Mouse (Mus musculus): Measurements from ENCODE around the gene Dgka. TPM values are rescaled to one million over a fixed set of nuclear protein-coding genes. Genes with fewer than 3 reads are reported as not detected.
"Not testable (repeated sequence)": the region's sequence is repeated elsewhere in the genome, so short reads cannot be mapped to it uniquely, and the experiment has no call there.

Dgka gene
- total RNA-seq, 2 experiments from 2014 or later = 8.2 to 8.5 TPM

- DNase-seq (ENCODE audit: low spot score in 2 of 2) = no peak
Observed at GRCm38 (mm10) chr10:128737435-128737834, 7.2 kb downstream of the Dgka start.

GRCm38 (mm10) chr10:128731992-128732391, 12.7 kb downstream of the Dgka start:
- DNase-seq (ENCODE audit: low spot score in 2 of 2) = no peak

GRCm38 (mm10) chr10:128731002-128731433, 13.6 kb downstream of the Dgka start:
- DNase-seq (ENCODE audit: low spot score in 2 of 2) = peak; percentile 61 to 72

GRCm38 (mm10) chr10:128728059-128728458, 16.6 kb downstream of the Dgka start:
- DNase-seq (ENCODE audit: low spot score in 2 of 2) = no peak

GRCm38 (mm10) chr10:128725466-128725865, 19.2 kb downstream of the Dgka start:
- not testable (repeated sequence) for DNase-seq (ENCODE audit: low spot score in 2 of 2)

- DNase-seq (ENCODE audit: low spot score in 2 of 2) = no peak
Observed at GRCm38 (mm10) chr10:128715559-128716537, 28.8 kb downstream of the Dgka start.

GRCm38 (mm10) chr10:128711318-128711717, 33.3 kb downstream of the Dgka start:
- not testable (repeated sequence) for DNase-seq (ENCODE audit: low spot score in 2 of 2)

- no peak for DNase-seq (ENCODE audit: low spot score in 2 of 2)
Observed at GRCm38 (mm10) chr10:128705317-128705693, 39.4 kb downstream of the Dgka start.

GRCm38 (mm10) chr10:128704491-128705316, 40.0 kb downstream of the Dgka start, which contains the start of gene Cdk2:
Cdk2 (minus strand) TSS chr10:128705031.
- peak; percentile 77 to 86 for DNase-seq (ENCODE audit: low spot score in 2 of 2)

- DNase-seq (ENCODE audit: low spot score in 2 of 2) = no peak
Observed at GRCm38 (mm10) chr10:128703895-128704294, 40.8 kb downstream of the Dgka start, which contains the start of gene Pmel. Pmel (plus strand) TSS chr10:128704195.

- no peak for DNase-seq (ENCODE audit: low spot score in 2 of 2)
Observed at GRCm38 (mm10) chr10:128702328-128703007, 42.2 kb downstream of the Dgka start.

- DNase-seq (ENCODE audit: low spot score in 2 of 2) = no peak
Observed at GRCm38 (mm10) chr10:128700712-128701111, 43.9 kb downstream of the Dgka start.

- no peak for DNase-seq (ENCODE audit: low spot score in 2 of 2)
Observed at GRCm38 (mm10) chr10:128699611-128700010, 45.0 kb downstream of the Dgka start.

GRCm38 (mm10) chr10:128699006-128699405, 45.6 kb downstream of the Dgka start:
- DNase-seq (ENCODE audit: low spot score in 2 of 2) = no peak

- DNase-seq (ENCODE audit: low spot score in 2 of 2) = no peak
Observed at GRCm38 (mm10) chr10:128697072-128697725, 47.5 kb downstream of the Dgka start.

GRCm38 (mm10) chr10:128695992-128696807, 48.5 kb downstream of the Dgka start, which contains the start of gene Rab5b:
Rab5b (minus strand) TSS chr10:128696264.
- peak; percentile 96 to 98 for DNase-seq (ENCODE audit: low spot score in 2 of 2)

- DNase-seq (ENCODE audit: low spot score in 2 of 2) = no peak
Observed at GRCm38 (mm10) chr10:128695411-128695991, 49.2 kb downstream of the Dgka start.

GRCm38 (mm10) chr10:128674469-128675008, 70.1 kb downstream of the Dgka start:
- DNase-seq (ENCODE audit: low spot score in 2 of 2) = no peak
